Mouse (Mus musculus): ENCODE data around the gene Epha10. TPM values are rescaled to one million over a fixed set of nuclear protein-coding genes. Genes with fewer than 3 reads are reported as not detected.

Epha10 gene
- total and polyA plus RNA-seq, 3 experiments, result 0.16 TPM; not detected in 2

GRCm38 (mm10) chr4:124944961-124945360 lies 64.3 kb downstream of the Epha10 start:
- no peak overlapping the region for H3K4me3 ChIP-seq (ENCODE audit: low read depth, low read length)
- peaks cover 13% of the 10 kb centered on the region for H3K4me1 ChIP-seq (ENCODE audit: insufficient read depth, low read depth, low read length)
- no peaks in the 10 kb centered on the region for H3K9me3 ChIP-seq (replicated peaks)
- H3K36me3 ChIP-seq (replicated peaks), result peaks cover 76% of the 10 kb centered on the region
- DNase-seq (ENCODE audit: low spot score), result no peak
- no peaks in the 10 kb centered on the region for H3K27me3 ChIP-seq (ENCODE audit: insufficient read depth, low read length)
- TF ChIP-seq GATA1 (IDR thresholded peaks at IDR 0.05; ENCODE audit: borderline replicate concordance, low read length) (no peak), GATA2 (IDR thresholded peaks at IDR 0.05; ENCODE audit: borderline replicate concordance, low read depth, low read length) (no peak), POLR2AphosphoS5 (IDR thresholded peaks at IDR 0.05; ENCODE audit: insufficient replicate concordance, low read depth, low read length) (no peak), CTCF (IDR thresholded peaks at IDR 0.05; ENCODE audit: low read depth, low read length) (no peak), TAL1 (conservative IDR thresholded peaks at IDR 0.05; ENCODE audit: low read depth, low read length) (no peak)
- no peak for ATAC-seq (ENCODE audit: extremely low read depth, insufficient number of reproducible peaks, low FRiP score, poor library complexity, severe bottlenecking)

- no peak for TF ChIP-seq GATA1 (IDR thresholded peaks at IDR 0.05; ENCODE audit: borderline replicate concordance, low read length)
- no peak for TF ChIP-seq TAL1 (conservative IDR thresholded peaks at IDR 0.05; ENCODE audit: low read depth, low read length)
- TF ChIP-seq POLR2AphosphoS5 (IDR thresholded peaks at IDR 0.05; ENCODE audit: insufficient replicate concordance, low read depth, low read length), result no peak
- no peak for TF ChIP-seq GATA2 (IDR thresholded peaks at IDR 0.05; ENCODE audit: borderline replicate concordance, low read depth, low read length)
- H3K36me3 ChIP-seq (replicated peaks), result peaks cover 35% of the 10 kb centered on the region
- no peaks in the 10 kb centered on the region for H3K9me3 ChIP-seq (replicated peaks)
- no peaks in the 10 kb centered on the region for H3K4me1 ChIP-seq (ENCODE audit: insufficient read depth, low read depth, low read length)
- DNase-seq (ENCODE audit: low spot score), result no peak
- H3K4me3 ChIP-seq (ENCODE audit: low read depth, low read length), result no peak overlapping the region
- no peak for ATAC-seq (ENCODE audit: extremely low read depth, insufficient number of reproducible peaks, low FRiP score, poor library complexity, severe bottlenecking)
- H3K27me3 ChIP-seq (ENCODE audit: insufficient read depth, low read length), result peaks cover 4% of the 10 kb centered on the region
Measured at GRCm38 (mm10) chr4:124949488-124949887, 68.8 kb downstream of the Epha10 start.

- H3K4me3 ChIP-seq (ENCODE audit: low read depth, low read length), result no peak overlapping the region
- ATAC-seq (ENCODE audit: extremely low read depth, insufficient number of reproducible peaks, low FRiP score, poor library complexity, severe bottlenecking) (no peak), DNase-seq (ENCODE audit: low spot score) (no peak)
- TF ChIP-seq GATA2 (IDR thresholded peaks at IDR 0.05; ENCODE audit: borderline replicate concordance, low read depth, low read length), result no peak
- no peak for TF ChIP-seq GATA1 (IDR thresholded peaks at IDR 0.05; ENCODE audit: borderline replicate concordance, low read length)
- TF ChIP-seq CTCF (IDR thresholded peaks at IDR 0.05; ENCODE audit: low read depth, low read length), result no peak
- no peak for TF ChIP-seq TAL1 (conservative IDR thresholded peaks at IDR 0.05; ENCODE audit: low read depth, low read length)
- no peak for TF ChIP-seq POLR2AphosphoS5 (IDR thresholded peaks at IDR 0.05; ENCODE audit: insufficient replicate concordance, low read depth, low read length)
- no peaks in the 10 kb centered on the region for H3K4me1 ChIP-seq (ENCODE audit: insufficient read depth, low read depth, low read length)
- peaks cover 26% of the 10 kb centered on the region for H3K36me3 ChIP-seq (replicated peaks)
- H3K9me3 ChIP-seq (replicated peaks), result no peaks in the 10 kb centered on the region
- H3K27me3 ChIP-seq (ENCODE audit: insufficient read depth, low read length), result peaks cover 4% of the 10 kb centered on the region
Measured at GRCm38 (mm10) chr4:124950181-124951035, 69.7 kb downstream of the Epha10 start.

GRCm38 (mm10) chr4:124951036-124951433 lies 70.3 kb downstream of the Epha10 start:
- Histone ChIP-seq H3K36me3 (replicated peaks) (peaks cover 20% of the 10 kb centered on the region), H3K4me3 (ENCODE audit: low read depth, low read length) (no peak overlapping the region), H3K4me1 (ENCODE audit: insufficient read depth, low read depth, low read length) (no peaks in the 10 kb centered on the region), H3K9me3 (replicated peaks) (no peaks in the 10 kb centered on the region), H3K27me3 (ENCODE audit: insufficient read depth, low read length) (peaks cover 5% of the 10 kb centered on the region)
- DNase-seq (ENCODE audit: low spot score), result no peak
- TF ChIP-seq TAL1 (conservative IDR thresholded peaks at IDR 0.05; ENCODE audit: low read depth, low read length) (no peak), POLR2AphosphoS5 (IDR thresholded peaks at IDR 0.05; ENCODE audit: insufficient replicate concordance, low read depth, low read length) (no peak), CTCF (IDR thresholded peaks at IDR 0.05; ENCODE audit: low read depth, low read length) (no peak), GATA1 (IDR thresholded peaks at IDR 0.05; ENCODE audit: borderline replicate concordance, low read length) (no peak), GATA2 (IDR thresholded peaks at IDR 0.05; ENCODE audit: borderline replicate concordance, low read depth, low read length) (no peak)
- ATAC-seq (ENCODE audit: extremely low read depth, insufficient number of reproducible peaks, low FRiP score, poor library complexity, severe bottlenecking), result no peak

GRCm38 (mm10) chr4:124953546-124953945 lies 72.8 kb downstream of the Epha10 start:
- no peak for ATAC-seq (ENCODE audit: extremely low read depth, insufficient number of reproducible peaks, low FRiP score, poor library complexity, severe bottlenecking)
- no peaks in the 10 kb centered on the region for H3K4me1 ChIP-seq (ENCODE audit: insufficient read depth, low read depth, low read length)
- no peak overlapping the region for H3K4me3 ChIP-seq (ENCODE audit: low read depth, low read length)
- no peaks in the 10 kb centered on the region for H3K9me3 ChIP-seq (replicated peaks)
- TF ChIP-seq GATA2 (IDR thresholded peaks at IDR 0.05; ENCODE audit: borderline replicate concordance, low read depth, low read length) (no peak), POLR2AphosphoS5 (IDR thresholded peaks at IDR 0.05; ENCODE audit: insufficient replicate concordance, low read depth, low read length) (no peak), TAL1 (conservative IDR thresholded peaks at IDR 0.05; ENCODE audit: low read depth, low read length) (no peak), GATA1 (IDR thresholded peaks at IDR 0.05; ENCODE audit: borderline replicate concordance, low read length) (no peak), CTCF (IDR thresholded peaks at IDR 0.05; ENCODE audit: low read depth, low read length) (no peak)
- no peak for DNase-seq (ENCODE audit: low spot score)
- H3K27me3 ChIP-seq (ENCODE audit: insufficient read depth, low read length), result peaks cover 10% of the 10 kb centered on the region
- H3K36me3 ChIP-seq (replicated peaks), result peaks cover under 1% of the 10 kb centered on the region

GRCm38 (mm10) chr4:124957284-124957683 lies 76.6 kb downstream of the Epha10 start:
- ATAC-seq (ENCODE audit: extremely low read depth, insufficient number of reproducible peaks, low FRiP score, poor library complexity, severe bottlenecking), result no peak
- DNase-seq (ENCODE audit: low spot score), result no peak
- TF ChIP-seq CTCF (IDR thresholded peaks at IDR 0.05; ENCODE audit: low read depth, low read length) (no peak), GATA1 (IDR thresholded peaks at IDR 0.05; ENCODE audit: borderline replicate concordance, low read length) (no peak), POLR2AphosphoS5 (IDR thresholded peaks at IDR 0.05; ENCODE audit: insufficient replicate concordance, low read depth, low read length) (no peak), TAL1 (conservative IDR thresholded peaks at IDR 0.05; ENCODE audit: low read depth, low read length) (no peak), GATA2 (IDR thresholded peaks at IDR 0.05; ENCODE audit: borderline replicate concordance, low read depth, low read length) (no peak)
- Histone ChIP-seq H3K4me1 (ENCODE audit: insufficient read depth, low read depth, low read length) (no peaks in the 10 kb centered on the region), H3K4me3 (ENCODE audit: low read depth, low read length) (no peak overlapping the region), H3K27me3 (ENCODE audit: insufficient read depth, low read length) (peaks cover 18% of the 10 kb centered on the region), H3K9me3 (replicated peaks) (no peaks in the 10 kb centered on the region), H3K36me3 (replicated peaks) (no peaks in the 10 kb centered on the region)

All from G1E (cell line).